Mouse (Mus musculus) lung, postnatal 0 days (tissue): ENCODE measurements around the gene Otud7b.

Source experiments
- CTCF ChIP-seq: IDR thresholded peaks from 2 replicates; pipeline ENCODE4 v1.5.1; 2016; ENCODE audit warnings: antibody characterized with exemption, mild to moderate bottlenecking
- EP300 ChIP-seq: IDR thresholded peaks from 2 replicates; pipeline ENCODE4 v1.6.1; 2016; ENCODE audit warnings: antibody characterized with exemption, mild to moderate bottlenecking, control low read depth

- TF ChIP-seq CTCF (no peak), EP300 (no peak)
These were observed 10.1 kb upstream of the Otud7b start for GRCm38 (mm10) chr3:96094203-96094602.
